Mouse (Mus musculus): ENCODE results near the gene Nkx2-5. TPM values are rescaled to one million over a fixed set of nuclear protein-coding genes. Genes with fewer than 3 reads are reported as not detected.

Gene Nkx2-5
- polyA plus RNA-seq, 1 experiment, result 11.4 TPM

GRCm38 (mm10) chr17:26843229-26843567 lies 1.6 kb downstream of the Nkx2-5 start:
- no peak for DNase-seq
- TF ChIP-seq CTCF (IDR thresholded peaks at IDR 0.05; ENCODE audit: borderline replicate concordance, control insufficient read depth, extremely low read depth, insufficient read depth, low read length, poor library complexity) (no peak), POLR2A (IDR thresholded peaks at IDR 0.05; ENCODE audit: control insufficient read depth, extremely low read depth, insufficient read depth, low read length, poor library complexity) (no peak)
- no peak overlapping the region for H3K27ac ChIP-seq (ENCODE audit: control insufficient read depth, insufficient read depth, low read length)
- WGBS, result 5% methylated on average over 14 of the region's 14 CpGs
- H3K27me3 ChIP-seq (ENCODE audit: control insufficient read depth, insufficient read depth, low read length), result peaks cover 30% of the 10 kb centered on the region; the same call in 1 of the 2 replicates
- no peak overlapping the region for H3K4me3 ChIP-seq (ENCODE audit: control insufficient read depth, insufficient read depth, low read length)
- H3K4me1 ChIP-seq (replicated peaks; ENCODE audit: control insufficient read depth, insufficient read depth, low read length), result no peaks in the 10 kb centered on the region
- no peaks in the 10 kb centered on the region for H3K36me3 ChIP-seq (ENCODE audit: control insufficient read depth, insufficient read depth, low read length)

GRCm38 (mm10) chr17:26842431-26843228 lies 2.2 kb downstream of the Nkx2-5 start:
- H3K4me3 ChIP-seq (ENCODE audit: control insufficient read depth, insufficient read depth, low read length), result no peak overlapping the region
- no peak overlapping the region for H3K27ac ChIP-seq (ENCODE audit: control insufficient read depth, insufficient read depth, low read length)
- TF ChIP-seq POLR2A (IDR thresholded peaks at IDR 0.05; ENCODE audit: control insufficient read depth, extremely low read depth, insufficient read depth, low read length, poor library complexity), result no peak
- TF ChIP-seq CTCF (IDR thresholded peaks at IDR 0.05; ENCODE audit: borderline replicate concordance, control insufficient read depth, extremely low read depth, insufficient read depth, low read length, poor library complexity), result no peak
- H3K4me1 ChIP-seq (replicated peaks; ENCODE audit: control insufficient read depth, insufficient read depth, low read length), result no peaks in the 10 kb centered on the region
- H3K36me3 ChIP-seq (ENCODE audit: control insufficient read depth, insufficient read depth, low read length), result no peaks in the 10 kb centered on the region
- no peak for DNase-seq
- 29% methylated on average over 9 of the region's 9 CpGs for WGBS
- H3K27me3 ChIP-seq (ENCODE audit: control insufficient read depth, insufficient read depth, low read length), result peaks cover 35% of the 10 kb centered on the region; the same call in 1 of the 2 replicates

- H3K27me3 ChIP-seq (ENCODE audit: control insufficient read depth, insufficient read depth, low read length), result peaks cover 40% of the 10 kb centered on the region; the same call in 1 of the 2 replicates
- WGBS, result 15% methylated on average over 5 of the region's 5 CpGs
- H3K36me3 ChIP-seq (ENCODE audit: control insufficient read depth, insufficient read depth, low read length), result no peaks in the 10 kb centered on the region
- H3K27ac ChIP-seq (ENCODE audit: control insufficient read depth, insufficient read depth, low read length), result no peak overlapping the region
- no peak for TF ChIP-seq CTCF (IDR thresholded peaks at IDR 0.05; ENCODE audit: borderline replicate concordance, control insufficient read depth, extremely low read depth, insufficient read depth, low read length, poor library complexity)
- no peak for TF ChIP-seq POLR2A (IDR thresholded peaks at IDR 0.05; ENCODE audit: control insufficient read depth, extremely low read depth, insufficient read depth, low read length, poor library complexity)
- no peak overlapping the region for H3K4me3 ChIP-seq (ENCODE audit: control insufficient read depth, insufficient read depth, low read length)
- no peak for DNase-seq
- no peaks in the 10 kb centered on the region for H3K4me1 ChIP-seq (replicated peaks; ENCODE audit: control insufficient read depth, insufficient read depth, low read length)
These were observed 2.8 kb downstream of the Nkx2-5 start for GRCm38 (mm10) chr17:26841981-26842380.

- WGBS, result 11% methylated on average over 48 of the region's 48 CpGs
- H3K4me3 ChIP-seq (ENCODE audit: control insufficient read depth, insufficient read depth, low read length), result no peak overlapping the region
- no peak overlapping the region for H3K27ac ChIP-seq (ENCODE audit: control insufficient read depth, insufficient read depth, low read length)
These were observed 3.7 kb downstream of the Nkx2-5 start for GRCm38 (mm10) chr17:26840922-26841731.

GRCm38 (mm10) chr17:26840439-26840780 lies 4.4 kb downstream of the Nkx2-5 start:
- no peaks in the 10 kb centered on the region for H3K4me1 ChIP-seq (replicated peaks; ENCODE audit: control insufficient read depth, insufficient read depth, low read length)
- no peak overlapping the region for H3K27ac ChIP-seq (ENCODE audit: control insufficient read depth, insufficient read depth, low read length)
- H3K27me3 ChIP-seq (ENCODE audit: control insufficient read depth, insufficient read depth, low read length), result peaks cover 42% of the 10 kb centered on the region; the same call in 1 of the 2 replicates
- DNase-seq, result no peak
- no peak overlapping the region for H3K4me3 ChIP-seq (ENCODE audit: control insufficient read depth, insufficient read depth, low read length)
- TF ChIP-seq POLR2A (IDR thresholded peaks at IDR 0.05; ENCODE audit: control insufficient read depth, extremely low read depth, insufficient read depth, low read length, poor library complexity) (no peak), CTCF (IDR thresholded peaks at IDR 0.05; ENCODE audit: borderline replicate concordance, control insufficient read depth, extremely low read depth, insufficient read depth, low read length, poor library complexity) (no peak)
- 33% methylated on average over 9 of the region's 9 CpGs for WGBS
- no peaks in the 10 kb centered on the region for H3K36me3 ChIP-seq (ENCODE audit: control insufficient read depth, insufficient read depth, low read length)

More at GRCm38 (mm10) chr17:26840922-26841731, 3.7 kb downstream of the Nkx2-5 start:
- Histone ChIP-seq H3K27me3 (ENCODE audit: control insufficient read depth, insufficient read depth, low read length) (peaks cover 42% of the 10 kb centered on the region; the same call in 1 of the 2 replicates), H3K36me3 (ENCODE audit: control insufficient read depth, insufficient read depth, low read length) (no peaks in the 10 kb centered on the region), H3K4me1 (replicated peaks; ENCODE audit: control insufficient read depth, insufficient read depth, low read length) (no peaks in the 10 kb centered on the region)
- DNase-seq, result no peak
- no peak for TF ChIP-seq CTCF (IDR thresholded peaks at IDR 0.05; ENCODE audit: borderline replicate concordance, control insufficient read depth, extremely low read depth, insufficient read depth, low read length, poor library complexity)
- TF ChIP-seq POLR2A (IDR thresholded peaks at IDR 0.05; ENCODE audit: control insufficient read depth, extremely low read depth, insufficient read depth, low read length, poor library complexity), result no peak

GRCm38 (mm10) chr17:26839718-26840438 lies 4.9 kb downstream of the Nkx2-5 start:
- Histone ChIP-seq H3K36me3 (ENCODE audit: control insufficient read depth, insufficient read depth, low read length) (no peaks in the 10 kb centered on the region), H3K27me3 (ENCODE audit: control insufficient read depth, insufficient read depth, low read length) (peaks cover 42% of the 10 kb centered on the region; the same call in 1 of the 2 replicates), H3K4me3 (ENCODE audit: control insufficient read depth, insufficient read depth, low read length) (no peak overlapping the region), H3K4me1 (replicated peaks; ENCODE audit: control insufficient read depth, insufficient read depth, low read length) (no peaks in the 10 kb centered on the region), H3K27ac (ENCODE audit: control insufficient read depth, insufficient read depth, low read length) (no peak overlapping the region)
- TF ChIP-seq POLR2A (IDR thresholded peaks at IDR 0.05; ENCODE audit: control insufficient read depth, extremely low read depth, insufficient read depth, low read length, poor library complexity), result no peak
- DNase-seq, result no peak
- 10% methylated on average over 26 of the region's 26 CpGs for WGBS
